Mouse (Mus musculus): ENCODE data around the gene Tacr1. TPM values are rescaled to one million over a fixed set of nuclear protein-coding genes. Genes with fewer than 3 reads are reported as not detected.

Gene Tacr1
- polyA plus RNA-seq, 1 experiment from 2014 or later = 1.2 TPM

DNA sequence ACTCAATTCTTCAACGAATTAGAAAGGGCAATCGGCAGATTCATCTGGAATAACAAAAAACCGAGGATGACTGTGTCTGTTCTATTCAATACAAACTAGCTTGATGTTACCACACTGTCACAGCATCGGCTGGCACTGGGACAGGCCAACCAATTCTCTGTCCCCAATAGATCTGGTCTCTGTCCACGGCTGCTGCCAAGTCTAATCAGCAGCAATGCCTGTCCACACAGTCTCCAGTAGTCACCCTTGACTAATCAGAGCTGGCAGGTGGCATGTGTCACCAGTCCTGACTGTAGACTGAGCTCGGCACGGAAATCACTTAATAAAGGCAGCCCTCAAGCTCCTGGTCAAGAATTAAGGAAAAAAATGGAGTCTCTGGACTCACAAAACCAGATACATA lies 187.3 kb downstream of the Tacr1 start:
- Histone ChIP-seq H3K4me1 (ENCODE audit: control insufficient read depth, insufficient read depth, low read length) (no peaks in the 10 kb centered on the region), H3K36me3 (ENCODE audit: control insufficient read depth, insufficient read depth, low read length) (no peaks in the 10 kb centered on the region), H3K4me2 (no peak overlapping the region), H3K27ac (ENCODE audit: low read depth, low read length) (no peak overlapping the region), H3K27me3 (ENCODE audit: control insufficient read depth, insufficient read depth, low read length) (no peaks in the 10 kb centered on the region), H3K4me3 (ENCODE audit: low read depth, low read length) (no peak overlapping the region), H3K9ac (ENCODE audit: low read length) (no peak overlapping the region), H3K9me3 (ENCODE audit: control insufficient read depth, low read length) (no peaks in the 10 kb centered on the region)
- ATAC-seq (ENCODE audit: low FRiP score) (no peak), DNase-seq (ENCODE audit: low spot score, missing footprints) (no peak)
- 86% methylated on average over 7 of the region's 7 CpGs for WGBS

DNA sequence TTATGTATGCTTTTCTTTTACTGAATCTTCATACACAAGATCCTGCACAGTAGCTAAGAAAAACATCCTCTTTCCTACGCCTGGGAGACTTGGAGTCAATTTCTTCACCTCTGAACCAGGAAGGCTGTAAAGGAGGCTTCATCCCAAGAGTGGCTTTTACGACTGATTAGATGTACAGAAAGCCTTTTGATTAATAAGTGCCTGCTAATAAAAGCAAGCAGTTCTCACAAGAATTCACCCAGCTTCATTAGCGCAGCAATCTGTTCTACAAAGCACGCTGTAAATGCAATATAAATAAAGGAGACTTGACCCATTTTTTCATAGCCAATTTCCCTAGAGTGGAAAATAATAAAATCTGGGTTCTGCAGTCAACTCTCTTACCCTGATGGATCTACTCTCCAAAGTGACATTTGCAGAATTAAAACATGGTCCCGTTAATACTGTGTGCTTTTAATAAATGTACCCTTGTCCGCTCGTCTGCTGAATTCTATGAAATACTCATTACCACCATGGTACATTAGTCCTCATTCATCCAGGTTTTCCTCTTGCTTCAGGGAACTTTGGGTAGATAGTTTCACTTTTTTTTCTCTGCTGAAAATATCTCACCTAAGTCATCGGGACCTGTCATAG lies 193.4 kb downstream of the Tacr1 start:
- no peak overlapping the region for H3K9ac ChIP-seq (ENCODE audit: low read length)
- H3K36me3 ChIP-seq (ENCODE audit: control insufficient read depth, insufficient read depth, low read length) = no peaks in the 10 kb centered on the region
- no peaks in the 10 kb centered on the region for H3K27me3 ChIP-seq (ENCODE audit: control insufficient read depth, insufficient read depth, low read length)
- no peak overlapping the region for H3K4me3 ChIP-seq (ENCODE audit: low read depth, low read length)
- no peaks in the 10 kb centered on the region for H3K4me1 ChIP-seq (ENCODE audit: control insufficient read depth, insufficient read depth, low read length)
- no peak overlapping the region for H3K27ac ChIP-seq (ENCODE audit: low read depth, low read length)
- H3K4me2 ChIP-seq = no peak overlapping the region
- ATAC-seq (ENCODE audit: low FRiP score) (no peak), DNase-seq (ENCODE audit: low spot score, missing footprints) (no peak)
- 78% methylated on average over 8 of the region's 8 CpGs for WGBS
- no peaks in the 10 kb centered on the region for H3K9me3 ChIP-seq (ENCODE audit: control insufficient read depth, low read length)

DNA sequence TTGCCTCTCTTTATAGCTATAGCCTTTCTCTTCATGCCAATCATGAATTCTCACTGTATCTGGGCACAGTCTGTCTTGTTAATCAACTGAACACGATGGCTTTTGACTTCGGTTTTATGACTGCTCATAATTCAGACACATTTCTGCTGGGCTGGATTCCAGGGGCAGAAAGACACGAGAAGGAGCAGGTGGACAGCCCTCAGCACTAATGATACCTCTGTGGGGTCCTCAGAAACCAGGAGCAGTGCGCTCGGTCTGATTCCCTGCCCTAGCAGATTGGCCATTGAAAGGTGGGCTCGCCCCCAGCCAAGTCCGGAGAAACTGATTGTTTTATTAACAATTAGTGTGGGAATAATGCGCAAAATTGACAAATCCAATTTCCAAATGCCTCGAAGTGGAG lies 201.1 kb downstream of the Tacr1 start:
- Histone ChIP-seq H3K4me1 (ENCODE audit: control insufficient read depth, insufficient read depth, low read length) (no peaks in the 10 kb centered on the region), H3K27me3 (ENCODE audit: control insufficient read depth, insufficient read depth, low read length) (no peaks in the 10 kb centered on the region), H3K4me2 (no peak overlapping the region), H3K9ac (ENCODE audit: low read length) (no peak overlapping the region), H3K27ac (ENCODE audit: low read depth, low read length) (no peak overlapping the region), H3K9me3 (ENCODE audit: control insufficient read depth, low read length) (no peaks in the 10 kb centered on the region), H3K36me3 (ENCODE audit: control insufficient read depth, insufficient read depth, low read length) (no peaks in the 10 kb centered on the region), H3K4me3 (ENCODE audit: low read depth, low read length) (no peak overlapping the region)
- DNase-seq (ENCODE audit: low spot score, missing footprints) (no peak), ATAC-seq (ENCODE audit: low FRiP score) (no peak)
- 90% methylated on average over 9 of the region's 9 CpGs for whole genome bisulfite sequencing

DNA sequence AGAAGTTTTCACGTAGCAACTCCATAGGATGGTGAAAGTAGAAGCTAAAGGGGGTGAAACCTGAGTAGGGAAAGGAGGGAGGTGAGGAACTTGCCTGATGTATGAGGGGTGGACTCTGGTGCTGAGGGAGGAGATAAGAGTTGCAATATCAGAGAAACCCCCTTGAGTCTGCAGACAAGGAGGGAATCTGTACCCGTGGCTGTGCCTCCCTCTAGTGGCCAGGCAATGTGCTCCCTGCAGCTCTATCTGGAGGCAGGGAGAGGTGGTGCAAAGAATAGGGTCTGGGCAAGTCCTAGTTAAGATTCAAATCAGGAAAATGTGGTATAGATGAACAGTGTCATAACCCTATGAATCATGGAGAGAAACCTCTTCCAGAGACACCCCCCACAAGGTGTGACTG lies 201.5 kb downstream of the Tacr1 start:
- H3K4me2 ChIP-seq = no peak overlapping the region
- no peak overlapping the region for H3K27ac ChIP-seq (ENCODE audit: low read depth, low read length)
- H3K27me3 ChIP-seq (ENCODE audit: control insufficient read depth, insufficient read depth, low read length) = no peaks in the 10 kb centered on the region
- DNase-seq (ENCODE audit: low spot score, missing footprints) (no peak), ATAC-seq (ENCODE audit: low FRiP score) (peak; percentile 68; the same call in 1 of the 2 replicates)
- WGBS = 52% methylated on average over 2 of the region's 2 CpGs
- H3K4me1 ChIP-seq (ENCODE audit: control insufficient read depth, insufficient read depth, low read length) = no peaks in the 10 kb centered on the region
- H3K4me3 ChIP-seq (ENCODE audit: low read depth, low read length) = no peak overlapping the region
- no peak overlapping the region for H3K9ac ChIP-seq (ENCODE audit: low read length)
- H3K9me3 ChIP-seq (ENCODE audit: control insufficient read depth, low read length) = no peaks in the 10 kb centered on the region
- H3K36me3 ChIP-seq (ENCODE audit: control insufficient read depth, insufficient read depth, low read length) = no peaks in the 10 kb centered on the region

DNA sequence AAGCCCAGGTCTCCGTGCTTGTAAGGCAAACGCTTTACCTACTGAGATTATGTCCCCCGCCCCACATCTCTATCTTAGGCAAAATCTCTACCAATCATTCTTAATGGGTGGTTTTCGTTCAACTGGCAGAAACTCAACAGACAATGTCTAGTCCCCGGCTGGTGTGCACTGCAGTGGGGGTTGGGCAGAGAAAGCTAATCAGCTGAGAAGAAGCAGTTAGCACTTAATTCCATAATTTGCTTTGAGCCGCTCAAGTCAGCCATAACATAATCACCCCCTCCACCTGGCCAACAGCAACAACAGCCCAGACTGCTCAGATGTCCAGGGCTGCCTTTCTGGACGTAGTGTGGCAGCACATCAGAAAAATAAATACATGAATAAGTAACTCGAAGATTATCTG lies 202.7 kb downstream of the Tacr1 start:
- DNase-seq (ENCODE audit: low spot score, missing footprints) (no peak), ATAC-seq (ENCODE audit: low FRiP score) (no peak)
- no peaks in the 10 kb centered on the region for H3K27me3 ChIP-seq (ENCODE audit: control insufficient read depth, insufficient read depth, low read length)
- H3K27ac ChIP-seq (ENCODE audit: low read depth, low read length) = no peak overlapping the region
- H3K4me3 ChIP-seq (ENCODE audit: low read depth, low read length) = no peak overlapping the region
- no peak overlapping the region for H3K4me2 ChIP-seq
- no peaks in the 10 kb centered on the region for H3K36me3 ChIP-seq (ENCODE audit: control insufficient read depth, insufficient read depth, low read length)
- no peaks in the 10 kb centered on the region for H3K9me3 ChIP-seq (ENCODE audit: control insufficient read depth, low read length)
- no peak overlapping the region for H3K9ac ChIP-seq (ENCODE audit: low read length)
- no peaks in the 10 kb centered on the region; the same call in 1 of the 2 replicates for H3K4me1 ChIP-seq (ENCODE audit: control insufficient read depth, insufficient read depth, low read length)
- 57% methylated on average over 8 of the region's 8 CpGs for WGBS

DNA sequence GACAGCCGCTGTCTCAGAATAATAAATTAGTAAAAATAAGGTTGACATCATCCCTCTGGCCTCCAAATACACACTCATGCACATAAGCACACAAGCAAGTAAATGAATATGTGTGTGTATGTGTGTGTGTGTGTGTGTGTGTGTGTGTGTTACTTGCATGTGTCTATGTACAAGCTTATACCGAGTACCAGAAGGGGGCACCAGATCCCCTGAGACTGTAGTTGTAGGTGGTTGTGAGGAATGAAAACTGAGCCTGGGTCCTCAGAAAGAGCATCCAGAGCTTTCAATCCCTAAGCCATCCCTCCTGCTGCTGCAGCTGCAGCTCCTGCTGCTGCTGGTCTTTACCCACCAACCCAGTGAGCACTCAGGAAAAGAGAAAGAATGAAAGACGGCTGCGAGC lies 206.6 kb downstream of the Tacr1 start:
- no peak overlapping the region for H3K4me3 ChIP-seq (ENCODE audit: low read depth, low read length)
- H3K4me1 ChIP-seq (ENCODE audit: control insufficient read depth, insufficient read depth, low read length) = no peaks in the 10 kb centered on the region; the same call in 1 of the 2 replicates
- H3K36me3 ChIP-seq (ENCODE audit: control insufficient read depth, insufficient read depth, low read length) = no peaks in the 10 kb centered on the region
- ATAC-seq (ENCODE audit: low FRiP score) (no peak), DNase-seq (ENCODE audit: low spot score, missing footprints) (no peak)
- no peak overlapping the region for H3K4me2 ChIP-seq
- 89% methylated on average over 4 of the region's 4 CpGs for WGBS
- H3K27ac ChIP-seq (ENCODE audit: low read depth, low read length) = no peak overlapping the region
- H3K27me3 ChIP-seq (ENCODE audit: control insufficient read depth, insufficient read depth, low read length) = no peaks in the 10 kb centered on the region
- H3K9me3 ChIP-seq (ENCODE audit: control insufficient read depth, low read length) = no peaks in the 10 kb centered on the region
- H3K9ac ChIP-seq (ENCODE audit: low read length) = no peak overlapping the region

DNA sequence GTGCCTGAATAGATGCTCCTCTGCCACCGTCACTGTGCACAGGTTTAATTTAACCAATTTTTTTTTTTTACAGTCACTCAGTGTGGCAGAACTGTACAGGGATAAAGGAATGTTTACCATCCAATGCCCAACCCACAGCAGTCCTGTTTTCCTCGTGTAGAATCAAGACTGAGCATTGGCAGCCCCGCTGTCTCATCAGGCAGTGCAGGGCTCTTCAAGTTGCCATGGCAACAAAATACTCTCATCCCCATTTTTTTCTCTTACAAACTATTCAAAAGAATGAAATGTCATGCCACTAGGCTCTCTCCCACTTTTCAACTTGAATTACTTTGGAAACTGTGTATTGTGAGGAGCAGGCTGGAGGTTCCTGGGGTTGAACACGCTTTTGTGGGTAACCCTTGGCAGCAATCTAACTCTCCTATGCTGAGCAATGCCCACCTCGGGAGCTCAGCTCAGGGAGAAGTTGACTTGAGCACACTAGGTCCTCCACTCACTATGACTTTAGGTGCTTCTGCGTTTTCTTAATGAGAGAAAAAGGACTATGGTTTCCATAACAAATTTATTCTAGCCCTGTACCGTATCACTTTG lies 207.3 kb downstream of the Tacr1 start:
- Histone ChIP-seq H3K27me3 (ENCODE audit: control insufficient read depth, insufficient read depth, low read length) (no peaks in the 10 kb centered on the region), H3K4me3 (ENCODE audit: low read depth, low read length) (no peak overlapping the region), H3K9ac (ENCODE audit: low read length) (no peak overlapping the region), H3K36me3 (ENCODE audit: control insufficient read depth, insufficient read depth, low read length) (no peaks in the 10 kb centered on the region), H3K27ac (ENCODE audit: low read depth, low read length) (no peak overlapping the region), H3K4me2 (no peak overlapping the region), H3K9me3 (ENCODE audit: control insufficient read depth, low read length) (no peaks in the 10 kb centered on the region), H3K4me1 (ENCODE audit: control insufficient read depth, insufficient read depth, low read length) (no peaks in the 10 kb centered on the region; the same call in 1 of the 2 replicates)
- peak; percentile 59 for ATAC-seq (ENCODE audit: low FRiP score)
- WGBS = 64% methylated on average over 7 of the region's 7 CpGs
- no peak for DNase-seq (ENCODE audit: low spot score, missing footprints)
